Mouse (Mus musculus) lung, embryonic 15.5 days (tissue): Measurements from ENCODE around the gene Enpp7. TPM values are rescaled to one million over a fixed set of nuclear protein-coding genes. Genes with fewer than 3 reads are reported as not detected.

ENCODE experiments used
- ATAC-seq: fragments of 200-750 bp; cut with Nextera tagmentation; 2 replicates; pipeline ENCODE4 v1.8.0; 2017; ENCODE audit warnings: moderate number of reproducible peaks, borderline replicate concordance; ENCODE audit not compliant: low FRiP score, low TSS enrichment; ENCODE audit errors: extremely low read depth
- H3K27ac ChIP-seq: fragments of 300-500 bp; sonication (generic); 2 replicates; pipeline ENCODE4 v1.5.1; 2015; ENCODE audit warnings: moderate library complexity, mild to moderate bottlenecking, inconsistent platforms
- H3K27me3 ChIP-seq: fragments of 300-500 bp; sonication (generic); 2 replicates; pipeline ENCODE4 v1.6.1; 2015; ENCODE audit warnings: inconsistent platforms
- H3K36me3 ChIP-seq: fragments of 300-500 bp; sonication (generic); 2 replicates; pipeline ENCODE4 v1.6.1; 2015; ENCODE audit warnings: inconsistent platforms
- H3K4me1 ChIP-seq: fragments of 300-500 bp; sonication (generic); 2 replicates; pipeline ENCODE4 v1.6.1; 2015; ENCODE audit warnings: inconsistent platforms
- H3K4me2 ChIP-seq: fragments of 300-500 bp; sonication (generic); 2 replicates; pipeline ENCODE4 v1.6.1; 2015; ENCODE audit warnings: inconsistent platforms, mild to moderate bottlenecking, moderate library complexity
- H3K4me3 ChIP-seq: fragments of 300-500 bp; sonication (generic); 2 replicates; pipeline ENCODE4 v1.5.1; 2015; ENCODE audit warnings: mild to moderate bottlenecking, inconsistent platforms
- H3K9ac ChIP-seq: fragments of 300-500 bp; sonication (generic); 2 replicates; pipeline ENCODE4 v1.6.1; 2015; ENCODE audit warnings: inconsistent platforms
- H3K9me3 ChIP-seq: fragments of 300-500 bp; sonication (generic); 2 replicates; pipeline ENCODE4 v1.6.1; 2016; ENCODE audit warnings: inconsistent platforms
- WGBS: fragments of 180-500 bp; shearing (Covaris S2); methylation state at CpG from one replicate; pipeline ENCODE4 v1.1.7; 2015; 5-methylcytosine and 5-hydroxymethylcytosine counted together
- polyA plus RNA-seq: library from polyadenylated mRNA; unstranded; fragments of >200 nt; fragmentation: Nextera tagmentation; extraction: Ambion mirVana; gene quantifications from 2 replicates; pipeline ENCODE4 v1.2.1, GENCODE M21; 2015

Enpp7 gene
- polyA plus RNA-seq, 1 experiment from 2014 or later: not detected

DNA sequence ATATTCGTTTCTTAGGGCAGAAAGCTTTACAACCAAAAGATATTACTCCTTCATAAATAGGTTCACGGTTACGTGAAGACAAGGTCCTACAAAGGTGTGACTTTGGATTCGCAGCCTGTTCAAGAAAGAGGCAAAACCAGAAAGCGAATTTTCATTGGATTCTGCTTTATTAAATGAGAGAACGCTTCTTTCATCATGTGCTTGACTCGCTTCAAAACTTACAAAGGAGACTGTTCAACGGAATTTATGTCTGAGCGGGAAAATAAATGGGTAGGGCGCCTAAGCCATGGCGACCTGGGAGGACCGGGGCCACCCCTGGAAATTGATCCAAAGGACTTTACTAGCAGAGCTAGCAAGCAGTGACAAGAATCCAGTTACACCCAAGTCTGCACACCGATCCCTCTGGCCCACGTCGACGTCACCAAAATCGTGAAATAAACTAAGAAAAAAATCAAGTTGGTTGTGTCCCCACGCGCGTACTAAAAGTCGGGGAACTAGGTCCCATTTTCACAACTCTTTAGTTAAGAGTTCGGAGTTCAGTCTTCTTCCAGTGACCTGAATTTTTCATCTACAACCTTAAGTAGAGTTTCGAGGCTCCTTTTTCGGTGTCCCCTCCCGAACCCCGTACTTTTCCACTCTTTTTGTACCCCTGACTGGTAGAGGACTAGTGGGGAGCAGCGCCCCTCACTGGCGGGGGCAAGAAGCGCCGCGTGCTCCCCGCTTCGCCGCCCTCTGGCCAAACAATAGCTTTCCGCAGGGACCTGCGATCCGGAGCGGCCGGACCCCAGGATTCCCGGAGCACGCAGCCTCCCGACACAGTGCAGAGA, 34.3 kb downstream of the Enpp7 start:
- H3K27ac ChIP-seq: peak overlapping the region; percentile 93
- peak overlapping the region; percentile 97 for H3K4me3 ChIP-seq
- H3K9me3 ChIP-seq: no peaks in the 10 kb centered on the region
- peak overlapping the region; percentile 92 for H3K9ac ChIP-seq
- WGBS: 4% methylated on average over 42 of the region's 42 CpGs
- peaks cover 46% of the 10 kb centered on the region for H3K4me1 ChIP-seq
- H3K27me3 ChIP-seq: peaks cover 14% of the 10 kb centered on the region; the same call in 1 of the 2 replicates
- peak overlapping the region; percentile 78 for H3K4me2 ChIP-seq
- H3K36me3 ChIP-seq: peaks cover 10% of the 10 kb centered on the region
- ATAC-seq: no peak

DNA sequence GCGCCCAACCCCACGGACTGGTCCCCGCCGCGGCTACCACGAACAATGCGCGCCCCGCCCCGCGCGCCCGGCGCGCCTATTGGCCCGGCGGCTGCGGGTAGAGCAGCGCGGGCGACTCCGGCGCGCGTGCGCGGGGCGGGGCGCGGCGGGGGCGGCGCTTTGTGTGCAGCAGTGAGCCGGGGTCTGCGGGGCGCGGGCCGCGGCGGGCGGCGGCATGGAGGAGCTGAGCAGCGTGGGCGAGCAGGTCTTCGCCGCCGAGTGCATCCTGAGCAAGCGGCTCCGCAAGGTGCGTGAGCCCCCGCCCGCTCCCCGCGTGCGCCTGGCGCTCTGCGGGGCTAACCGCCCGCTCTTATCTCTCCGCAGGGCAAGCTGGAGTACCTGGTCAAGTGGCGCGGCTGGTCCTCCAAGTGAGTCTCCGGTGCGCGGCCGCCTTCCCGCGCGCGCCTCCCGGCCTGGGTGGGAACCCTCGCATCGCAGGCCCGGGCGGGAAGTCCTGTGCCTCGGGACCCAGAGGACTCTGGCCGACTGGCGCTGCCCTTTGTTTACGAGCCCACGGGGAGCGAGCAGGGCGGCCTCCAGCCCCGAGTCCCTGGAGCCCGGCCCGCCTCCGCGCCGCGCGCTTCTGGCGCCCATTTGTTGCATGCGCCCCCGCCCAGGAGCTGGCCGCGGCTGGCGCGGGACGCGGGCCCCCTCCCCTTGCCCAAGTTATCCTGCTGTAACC, 35.1 kb downstream of the Enpp7 start, which contains the start of gene Cbx2:
Cbx2 (plus strand) TSS at position 68 of the 721 bp plus-strand sequence.
- Histone ChIP-seq H3K36me3 (peaks cover 18% of the 10 kb centered on the region), H3K4me3 (peak within 1 kb of the TSS; percentile 97), H3K4me1 (peaks cover 46% of the 10 kb centered on the region), H3K27me3 (peaks cover 14% of the 10 kb centered on the region; the same call in 1 of the 2 replicates), H3K27ac (peak within 1 kb of the TSS; percentile 93), H3K4me2 (peak within 1 kb of the TSS; percentile 78), H3K9ac (peak within 1 kb of the TSS; percentile 92), H3K9me3 (no peaks in the 10 kb centered on the region)
- ATAC-seq: peak; percentile 92
- under 1% methylated on average over 96 of the region's 99 CpGs for WGBS

DNA sequence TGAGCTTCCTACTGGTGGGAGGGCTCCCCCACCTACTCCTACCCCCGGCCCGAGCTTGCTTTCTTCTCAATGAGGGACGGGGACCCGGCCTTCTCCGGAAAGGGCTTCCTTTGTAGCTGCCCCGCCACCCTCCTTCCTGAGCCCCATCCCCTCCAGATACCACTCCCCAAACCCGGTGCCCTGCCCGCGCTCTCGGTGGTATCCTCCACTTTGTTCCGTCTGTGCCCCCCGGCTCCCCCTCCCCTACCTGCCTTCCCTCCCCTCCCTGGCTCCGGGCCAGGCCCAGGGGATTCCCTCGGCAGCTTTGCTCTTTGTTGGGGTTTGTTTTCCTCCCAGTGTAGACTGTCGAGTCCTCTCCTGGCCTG, 35.6 kb downstream of the Enpp7 start:
- H3K9me3 ChIP-seq: no peaks in the 10 kb centered on the region
- H3K27ac ChIP-seq: peak overlapping the region; percentile 93
- H3K9ac ChIP-seq: peak overlapping the region; percentile 92
- H3K4me2 ChIP-seq: peak overlapping the region; percentile 78
- under 1% methylated on average over 15 of the region's 15 CpGs for WGBS
- H3K4me1 ChIP-seq: peaks cover 46% of the 10 kb centered on the region
- no peak for ATAC-seq
- peaks cover 14% of the 10 kb centered on the region; the same call in 1 of the 2 replicates for H3K27me3 ChIP-seq
- H3K4me3 ChIP-seq: peak overlapping the region; percentile 97
- H3K36me3 ChIP-seq: peaks cover 23% of the 10 kb centered on the region

DNA sequence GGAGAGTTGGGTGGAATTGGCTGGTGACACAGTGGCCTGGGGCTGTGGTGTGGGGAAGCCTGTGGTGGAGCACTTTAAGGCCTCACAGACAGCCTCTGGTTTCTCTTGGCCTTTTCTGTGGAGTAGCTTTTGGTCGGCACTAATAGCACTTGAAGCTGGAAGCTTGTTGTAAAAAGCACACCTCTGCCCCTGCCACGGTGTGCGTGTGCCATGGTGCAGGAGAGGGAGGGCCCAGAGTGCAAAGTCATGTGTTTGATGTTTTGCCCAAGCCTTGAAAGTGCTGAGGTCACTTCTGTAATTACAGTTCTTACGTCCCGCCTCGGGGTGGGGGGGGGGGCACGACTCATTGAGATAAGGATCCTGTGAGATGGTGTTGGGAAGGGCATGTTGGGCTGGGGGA, 36.3 kb downstream of the Enpp7 start:
- peaks cover 14% of the 10 kb centered on the region; the same call in 1 of the 2 replicates for H3K27me3 ChIP-seq
- H3K4me1 ChIP-seq: peaks cover 46% of the 10 kb centered on the region
- peaks cover 30% of the 10 kb centered on the region for H3K36me3 ChIP-seq
- WGBS: 5% methylated on average over 7 of the region's 7 CpGs
- peak overlapping the region; percentile 92 for H3K9ac ChIP-seq
- H3K4me2 ChIP-seq: peak overlapping the region; percentile 78
- H3K27ac ChIP-seq: peak overlapping the region; percentile 93
- ATAC-seq: no peak
- H3K9me3 ChIP-seq: no peaks in the 10 kb centered on the region
- peak overlapping the region; percentile 97 for H3K4me3 ChIP-seq

GRCm38 (mm10) chr11:119026203-119026602, 38.2 kb downstream of the Enpp7 start:
- peaks cover 46% of the 10 kb centered on the region for H3K4me1 ChIP-seq
- 35% methylated on average over 12 of the region's 12 CpGs for WGBS

DNA sequence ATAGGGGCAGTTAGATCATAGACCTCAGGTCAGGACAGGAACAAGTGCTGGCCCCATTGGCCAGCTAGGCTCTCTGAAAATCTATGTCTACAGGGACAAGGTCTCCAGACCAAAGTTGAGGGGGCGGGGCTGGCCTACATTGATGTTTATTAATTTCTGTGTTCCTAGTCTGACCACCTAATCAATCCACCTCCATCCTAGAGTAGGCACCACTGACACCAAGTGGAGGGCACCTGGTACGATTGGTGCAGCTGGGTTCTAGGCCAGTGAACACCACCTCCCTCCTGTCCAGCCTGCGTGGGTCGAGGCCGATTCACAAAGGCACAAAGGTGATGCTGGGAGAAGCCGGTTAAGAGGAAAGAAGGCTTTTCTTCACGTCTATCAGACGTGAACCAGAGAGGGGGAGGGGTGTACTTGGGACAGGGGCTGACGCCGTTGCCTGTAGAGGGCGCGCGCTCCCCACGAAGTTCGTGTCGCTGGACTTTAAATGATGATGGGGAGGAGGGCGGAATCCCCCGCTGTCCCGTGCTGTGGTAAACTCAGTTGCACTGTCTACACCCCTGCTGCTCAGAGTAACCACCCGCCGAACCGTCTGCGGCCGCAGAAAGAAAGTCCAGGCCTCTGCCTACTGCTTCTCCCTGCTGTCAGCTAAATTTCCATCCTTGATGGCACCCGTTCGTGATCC, 46.0 kb downstream of the Enpp7 start:
- Histone ChIP-seq H3K36me3 (peaks cover 26% of the 10 kb centered on the region), H3K27me3 (peaks cover 60% of the 10 kb centered on the region), H3K9me3 (no peaks in the 10 kb centered on the region), H3K27ac (no peak overlapping the region), H3K4me3 (peak overlapping the region; percentile 29), H3K4me1 (peaks cover 38% of the 10 kb centered on the region), H3K4me2 (peak overlapping the region; percentile 56), H3K9ac (no peak overlapping the region)
- WGBS: 1% methylated on average over 26 of the region's 26 CpGs
- ATAC-seq: peak; percentile 34; the same call in 1 of the 2 replicates

More at GRCm38 (mm10) chr11:119026203-119026602, 38.2 kb downstream of the Enpp7 start:
- ATAC-seq: no peak
- Histone ChIP-seq H3K4me3 (no peak overlapping the region), H3K36me3 (peaks cover 47% of the 10 kb centered on the region), H3K4me2 (peak overlapping the region; percentile 12; the same call in 1 of the 2 replicates), H3K27ac (no peak overlapping the region), H3K9ac (no peak overlapping the region), H3K27me3 (peaks cover 6% of the 10 kb centered on the region; the same call in 1 of the 2 replicates), H3K9me3 (no peaks in the 10 kb centered on the region)

GRCm38 (mm10) chr11:119034635-119035034, 46.6 kb downstream of the Enpp7 start:
- Histone ChIP-seq H3K9me3 (no peaks in the 10 kb centered on the region), H3K36me3 (peaks cover 22% of the 10 kb centered on the region), H3K4me1 (peaks cover 44% of the 10 kb centered on the region), H3K4me2 (peak overlapping the region; percentile 56), H3K27me3 (peaks cover 63% of the 10 kb centered on the region), H3K9ac (no peak overlapping the region), H3K4me3 (peak overlapping the region; percentile 29), H3K27ac (no peak overlapping the region)
- ATAC-seq: no peak
- 5% methylated on average over 18 of the region's 19 CpGs for WGBS

- 0 out of 2 replicates have a peak overlapping the region, but pooled peaks have one; percentile 56 for H3K4me2 ChIP-seq
- H3K4me3 ChIP-seq: no peak overlapping the region
- H3K27me3 ChIP-seq: peaks cover 63% of the 10 kb centered on the region
- H3K4me1 ChIP-seq: peaks cover 49% of the 10 kb centered on the region
- H3K9ac ChIP-seq: no peak overlapping the region
- no peak overlapping the region for H3K27ac ChIP-seq
- H3K9me3 ChIP-seq: no peaks in the 10 kb centered on the region
- WGBS: 5% methylated on average over 21 of the region's 21 CpGs
- H3K36me3 ChIP-seq: peaks cover 18% of the 10 kb centered on the region
- no peak for ATAC-seq
Observed at GRCm38 (mm10) chr11:119035094-119035685, 47.2 kb downstream of the Enpp7 start.

GRCm38 (mm10) chr11:119035686-119036165, 47.7 kb downstream of the Enpp7 start:
- H3K4me2 ChIP-seq: no peak overlapping the region
- no peak overlapping the region for H3K27ac ChIP-seq
- 8% methylated on average over 21 of the region's 21 CpGs for WGBS
- H3K27me3 ChIP-seq: peaks cover 63% of the 10 kb centered on the region
- no peak overlapping the region for H3K9ac ChIP-seq
- H3K4me3 ChIP-seq: no peak overlapping the region
- no peaks in the 10 kb centered on the region for H3K9me3 ChIP-seq
- no peak for ATAC-seq
- H3K4me1 ChIP-seq: peaks cover 51% of the 10 kb centered on the region
- H3K36me3 ChIP-seq: peaks cover 12% of the 10 kb centered on the region

DNA sequence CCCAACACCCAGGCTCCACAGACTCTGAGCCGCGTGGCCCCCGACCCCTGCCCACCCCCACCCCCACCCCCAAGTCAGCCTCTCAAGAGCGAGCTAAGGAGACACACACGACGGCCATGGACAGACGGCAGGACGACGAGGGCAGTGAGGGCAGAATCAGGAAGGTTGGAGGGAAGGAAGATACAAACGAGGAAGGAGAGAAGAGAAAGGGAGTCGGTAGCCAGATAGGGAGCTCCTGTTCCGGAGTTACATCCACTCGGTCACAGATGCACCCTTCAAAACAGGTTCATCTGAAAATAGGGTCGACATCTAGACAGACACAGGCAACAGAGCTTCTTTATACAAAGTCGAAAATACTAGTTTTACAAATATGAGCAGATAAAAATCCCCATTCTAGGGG, 48.5 kb downstream of the Enpp7 start:
- Histone ChIP-seq H3K36me3 (peaks cover 9% of the 10 kb centered on the region), H3K4me3 (no peak overlapping the region), H3K4me1 (peaks cover 53% of the 10 kb centered on the region), H3K27ac (no peak overlapping the region), H3K9ac (no peak overlapping the region), H3K9me3 (no peaks in the 10 kb centered on the region), H3K4me2 (no peak overlapping the region), H3K27me3 (peaks cover 66% of the 10 kb centered on the region)
- no peak for ATAC-seq
- WGBS: 8% methylated on average over 15 of the region's 15 CpGs
